Mouse (Mus musculus) stomach, embryonic 16.5 days (tissue): ENCODE measurements at regions not wholly inside any gene's neighbourhood (a gene's known extent, or its start where the extent isn't known, plus 50 kb on each side); places are given as distances from the start of the nearest gene placed in this dataset.

ENCODE experiments used
- ATAC-seq: fragments of 200-750 bp; cut with Nextera tagmentation; 2 replicates; pipeline ENCODE4 v1.8.0; 2017; ENCODE audit warnings: moderate number of reproducible peaks, moderate TSS enrichment; ENCODE audit not compliant: insufficient read depth, low FRiP score
- H3K27ac ChIP-seq: fragments of 300-500 bp; sonication (generic); 2 replicates; pipeline ENCODE4 v1.5.1; 2014; ENCODE audit warnings: low read length
- H3K27me3 ChIP-seq: fragments of 300-500 bp; sonication (generic); 2 replicates; pipeline ENCODE4 v1.6.1; 2014; ENCODE audit warnings: low read length, control low read depth, mixed read lengths; ENCODE audit not compliant: control insufficient read depth, insufficient read depth
- H3K36me3 ChIP-seq: fragments of 300-500 bp; sonication (generic); 2 replicates; pipeline ENCODE4 v1.6.1; 2014; ENCODE audit warnings: low read length; ENCODE audit not compliant: control insufficient read depth, insufficient read depth
- H3K4me1 ChIP-seq: fragments of 300-500 bp; sonication (generic); 2 replicates; pipeline ENCODE4 v1.6.1; 2014; ENCODE audit warnings: low read length, control low read depth, mixed read lengths; ENCODE audit not compliant: control insufficient read depth, insufficient read depth
- H3K4me2 ChIP-seq: fragments of 300-500 bp; sonication (generic); 2 replicates; pipeline ENCODE4 v1.6.1; 2014; ENCODE audit warnings: low read depth, low read length, mixed read lengths
- H3K4me3 ChIP-seq: fragments of 300-500 bp; sonication (generic); replicated peaks from 2 replicates; pipeline ENCODE4 v1.5.1; 2014; ENCODE audit warnings: mild to moderate bottlenecking, low read length
- H3K9ac ChIP-seq: fragments of 300-500 bp; sonication (generic); 2 replicates; pipeline ENCODE4 v1.6.1; 2014; ENCODE audit warnings: low read length
- H3K9me3 ChIP-seq: fragments of 300-500 bp; sonication (generic); replicated peaks from 2 replicates; pipeline ENCODE4 v1.6.1; 2016; ENCODE audit warnings: low read length, control low read depth; ENCODE audit not compliant: control insufficient read depth
- WGBS: fragments of 180-500 bp; shearing (Covaris S2); extraction: QIAGEN DNeasy Blood & Tissue Kit; methylation state at CpG from one replicate; pipeline ENCODE4 v1.1.7; 2014; 5-methylcytosine and 5-hydroxymethylcytosine counted together

DNA sequence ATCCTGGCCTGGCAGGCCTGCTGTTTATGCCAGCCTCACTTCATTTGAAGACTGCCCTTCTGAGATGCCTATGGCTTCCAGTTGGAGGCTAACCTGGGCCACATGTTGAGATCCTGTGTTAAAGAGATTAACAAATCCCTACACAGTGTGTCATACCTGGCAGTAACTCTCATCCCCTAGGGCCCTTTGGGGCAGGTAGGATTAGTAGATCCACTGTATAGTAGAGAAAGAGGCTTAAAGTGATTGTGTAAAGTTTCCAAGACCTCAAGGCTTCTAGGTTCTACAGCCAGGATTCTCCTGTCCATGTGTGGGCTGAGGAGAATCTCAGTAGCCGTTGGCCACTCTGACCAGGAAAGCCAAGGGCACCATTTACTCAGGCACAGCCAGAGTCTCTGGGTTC is 231.4 kb downstream of the Foxo1 start:
- H3K4me1 ChIP-seq: 0 out of 2 replicates have a peak, but pooled peaks cover 7% of the 10 kb centered on the region
- no peaks in the 10 kb centered on the region for H3K36me3 ChIP-seq
- H3K4me2 ChIP-seq: no peak overlapping the region
- ATAC-seq: no peak
- no peak overlapping the region for H3K4me3 ChIP-seq
- H3K9ac ChIP-seq: no peak overlapping the region
- H3K27me3 ChIP-seq: no peaks in the 10 kb centered on the region
- no peaks in the 10 kb centered on the region for H3K9me3 ChIP-seq
- 90% methylated on average over 1 of the region's 1 CpGs for WGBS
- H3K27ac ChIP-seq: no peak overlapping the region

DNA sequence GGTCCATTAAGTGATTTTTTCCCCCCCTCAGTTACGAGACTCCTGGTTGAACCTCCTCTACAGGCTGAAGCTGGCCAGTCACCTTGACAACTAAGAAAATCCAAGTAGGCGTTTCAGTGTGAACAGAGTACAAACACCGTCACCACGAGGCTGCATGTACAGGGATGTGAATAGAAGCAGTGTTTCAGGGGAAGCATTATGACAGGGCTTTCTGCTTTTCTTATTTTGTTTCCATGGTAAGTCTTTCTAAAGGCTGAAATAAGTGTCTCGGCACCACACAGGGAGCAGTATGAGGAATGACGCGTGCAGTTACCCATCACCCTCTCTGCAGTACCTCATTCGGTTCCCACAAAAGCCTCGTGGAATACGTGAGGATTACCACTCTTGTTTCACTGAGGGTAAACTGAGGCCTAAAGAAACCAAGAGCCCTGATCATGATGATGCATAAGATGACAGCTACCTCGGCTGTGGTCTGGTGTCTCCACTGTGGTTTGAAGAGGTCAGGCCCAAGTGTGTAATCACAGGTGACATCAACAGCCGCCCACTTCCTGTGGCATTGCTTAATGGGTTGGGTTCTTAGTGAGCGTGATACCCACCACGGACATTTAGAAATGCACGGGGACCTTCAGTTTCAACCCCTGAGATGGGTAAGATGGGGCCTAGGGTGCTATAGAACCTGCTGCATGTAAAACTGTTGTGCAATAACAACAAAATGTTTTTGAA is 230.5 kb downstream of the Foxo1 start:
- H3K4me1 ChIP-seq: 0 out of 2 replicates have a peak, but pooled peaks cover 7% of the 10 kb centered on the region
- H3K27ac ChIP-seq: no peak overlapping the region
- no peak overlapping the region for H3K4me3 ChIP-seq
- H3K4me2 ChIP-seq: no peak overlapping the region
- H3K9ac ChIP-seq: no peak overlapping the region
- H3K36me3 ChIP-seq: no peaks in the 10 kb centered on the region
- WGBS: 84% methylated on average over 15 of the region's 15 CpGs
- no peak for ATAC-seq
- no peaks in the 10 kb centered on the region for H3K27me3 ChIP-seq
- H3K9me3 ChIP-seq: no peaks in the 10 kb centered on the region

DNA sequence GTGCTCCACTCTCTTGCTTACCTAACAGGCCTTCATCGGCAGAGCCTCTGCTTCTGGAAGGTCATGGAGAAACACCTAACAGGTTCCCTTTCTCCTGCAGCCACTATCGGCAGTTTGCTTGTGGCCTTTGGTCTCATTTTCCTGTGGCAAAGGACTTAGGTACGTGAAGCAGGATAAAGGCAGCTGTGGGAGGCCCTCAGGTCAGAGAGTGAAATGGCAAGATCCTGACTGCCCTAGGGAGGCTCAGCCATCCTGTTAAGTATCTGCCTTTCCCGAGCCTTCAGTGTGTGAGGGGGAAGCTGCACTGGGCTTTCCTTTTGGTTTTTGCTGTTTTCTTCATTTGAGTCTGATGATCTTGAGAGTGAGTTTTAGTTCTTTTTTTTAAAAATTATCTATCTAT is 228.8 kb downstream of the Foxo1 start:
- H3K9me3 ChIP-seq: no peaks in the 10 kb centered on the region
- ATAC-seq: no peak
- no peaks in the 10 kb centered on the region for H3K36me3 ChIP-seq
- WGBS: 76% methylated on average over 4 of the region's 4 CpGs
- H3K9ac ChIP-seq: no peak overlapping the region
- no peaks in the 10 kb centered on the region for H3K4me1 ChIP-seq
- no peak overlapping the region for H3K4me3 ChIP-seq
- H3K27ac ChIP-seq: no peak overlapping the region
- no peak overlapping the region for H3K4me2 ChIP-seq
- no peaks in the 10 kb centered on the region for H3K27me3 ChIP-seq

DNA sequence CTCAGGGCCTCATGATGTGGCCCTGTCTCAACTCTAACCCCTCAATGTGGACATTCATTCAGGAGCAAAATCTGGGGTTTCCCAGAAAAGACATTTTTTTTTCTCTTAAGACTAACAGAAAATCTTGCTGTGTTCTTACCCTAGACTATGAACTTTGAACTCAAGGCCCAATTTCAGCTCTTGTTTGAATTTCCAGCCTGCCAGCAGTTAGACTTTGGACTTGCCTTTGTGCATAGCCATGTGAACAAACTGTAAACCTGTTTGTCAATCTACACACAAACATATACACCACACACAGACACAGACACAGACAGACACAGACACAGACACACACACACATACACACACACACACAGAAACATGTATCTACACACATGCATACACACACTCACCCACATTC is 227.3 kb downstream of the Foxo1 start:
- H3K36me3 ChIP-seq: no peaks in the 10 kb centered on the region
- no peaks in the 10 kb centered on the region for H3K4me1 ChIP-seq
- H3K27ac ChIP-seq: no peak overlapping the region
- H3K27me3 ChIP-seq: no peaks in the 10 kb centered on the region
- no peak overlapping the region for H3K4me3 ChIP-seq
- ATAC-seq: no peak
- H3K9me3 ChIP-seq: no peaks in the 10 kb centered on the region
- no peak overlapping the region for H3K9ac ChIP-seq
- no peak overlapping the region for H3K4me2 ChIP-seq

DNA sequence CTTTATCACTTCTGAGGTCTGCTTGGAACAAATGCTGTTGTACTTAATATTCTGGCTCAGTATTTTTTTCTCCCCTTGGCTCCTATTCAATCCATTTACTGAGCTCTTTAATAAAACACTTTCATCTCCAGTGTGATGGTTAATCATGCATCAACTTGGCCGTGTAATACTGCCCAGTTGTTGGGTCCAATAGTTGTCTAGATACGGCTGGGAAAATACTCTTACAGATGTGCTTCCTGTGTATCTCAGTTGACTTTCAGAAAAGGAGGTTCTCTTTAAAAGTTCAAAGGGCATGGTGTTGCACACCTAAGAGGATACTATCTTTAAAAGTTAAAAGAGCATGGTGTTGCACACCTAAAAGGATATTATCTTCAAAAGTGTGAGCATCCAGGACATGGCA is 226.8 kb downstream of the Foxo1 start:
- Histone ChIP-seq H3K9me3 (no peaks in the 10 kb centered on the region), H3K27me3 (no peaks in the 10 kb centered on the region), H3K4me3 (no peak overlapping the region), H3K27ac (no peak overlapping the region), H3K36me3 (no peaks in the 10 kb centered on the region), H3K9ac (no peak overlapping the region), H3K4me2 (no peak overlapping the region), H3K4me1 (no peaks in the 10 kb centered on the region)
- WGBS: 66% methylated on average over 2 of the region's 2 CpGs
- no peak for ATAC-seq

DNA sequence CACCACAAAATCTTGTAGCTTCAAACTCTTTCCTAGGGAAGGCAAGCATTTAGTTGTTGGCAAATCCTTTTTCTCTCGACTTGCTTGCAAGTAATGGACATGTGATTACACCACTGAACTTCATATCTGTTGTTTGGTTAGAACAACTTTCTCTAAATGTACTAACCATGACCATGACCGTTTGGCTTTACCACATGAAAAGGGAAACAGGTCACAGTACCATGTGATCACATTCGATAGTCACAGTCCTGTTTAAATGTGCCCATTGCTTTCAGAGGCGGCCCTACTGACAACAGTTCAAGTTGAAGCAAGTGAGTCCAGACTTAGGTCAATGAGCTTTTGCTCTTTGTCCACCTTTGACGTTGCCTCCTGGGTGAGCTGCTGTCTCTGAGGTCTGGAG is 211.1 kb downstream of the Foxo1 start:
- 83% methylated on average over 5 of the region's 5 CpGs for WGBS
- ATAC-seq: no peak
- H3K9me3 ChIP-seq: no peaks in the 10 kb centered on the region

DNA sequence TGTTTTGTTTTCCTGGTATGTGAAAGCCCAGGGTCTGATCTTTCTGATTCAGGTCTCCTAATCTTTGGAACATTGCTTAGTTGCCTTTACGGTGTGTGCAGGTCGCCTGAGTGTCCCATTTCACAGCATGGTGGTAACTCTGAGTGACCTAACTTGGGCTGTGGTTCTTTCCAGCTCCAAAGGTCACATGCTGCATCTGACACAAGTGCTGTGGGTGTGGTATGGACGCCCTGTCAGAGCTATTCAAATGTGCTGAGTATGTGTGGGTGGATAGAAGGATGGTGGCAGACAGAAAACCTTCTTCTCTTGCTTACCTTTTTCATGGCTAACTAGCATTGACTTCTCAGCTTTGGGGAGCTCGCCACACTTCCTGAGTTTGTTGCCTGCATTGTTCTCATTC is 201.8 kb downstream of the Foxo1 start:
- Histone ChIP-seq H3K9ac (no peak overlapping the region), H3K27ac (no peak overlapping the region), H3K36me3 (no peaks in the 10 kb centered on the region), H3K9me3 (peaks cover 15% of the 10 kb centered on the region), H3K4me1 (no peaks in the 10 kb centered on the region), H3K4me3 (no peak overlapping the region), H3K27me3 (no peaks in the 10 kb centered on the region), H3K4me2 (no peak overlapping the region)
- WGBS: 76% methylated on average over 4 of the region's 4 CpGs
- no peak for ATAC-seq

More for the DNA sequence above, 211.1 kb downstream of the Foxo1 start:
- no peaks in the 10 kb centered on the region for H3K36me3 ChIP-seq
- no peak overlapping the region for H3K4me2 ChIP-seq
- no peak overlapping the region for H3K27ac ChIP-seq
- no peaks in the 10 kb centered on the region for H3K4me1 ChIP-seq
- no peaks in the 10 kb centered on the region for H3K27me3 ChIP-seq
- H3K4me3 ChIP-seq: no peak overlapping the region
- H3K9ac ChIP-seq: no peak overlapping the region

DNA sequence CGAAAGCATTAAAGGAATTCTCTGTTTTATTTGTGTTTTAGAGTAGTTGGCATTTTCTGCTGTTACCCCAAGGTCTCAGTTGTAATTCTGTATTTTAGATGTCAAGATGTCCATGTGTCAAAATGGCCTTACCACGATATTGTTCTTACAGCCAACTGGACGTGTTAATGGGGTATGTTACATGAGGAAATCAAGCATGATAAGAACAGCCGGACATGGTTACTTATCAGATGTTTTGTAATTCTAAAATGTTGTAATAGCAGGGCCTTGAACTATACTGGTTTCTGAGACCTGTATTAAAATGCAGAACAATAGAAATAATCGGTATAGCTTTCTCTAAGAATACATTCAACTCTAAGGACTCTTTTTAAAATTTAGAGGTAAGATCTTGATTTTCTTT is 201.3 kb downstream of the Foxo1 start:
- ATAC-seq: no peak
- 87% methylated on average over 5 of the region's 5 CpGs for WGBS
- no peak overlapping the region for H3K4me2 ChIP-seq
- peaks cover 15% of the 10 kb centered on the region for H3K9me3 ChIP-seq
- no peak overlapping the region for H3K27ac ChIP-seq
- H3K36me3 ChIP-seq: no peaks in the 10 kb centered on the region
- no peaks in the 10 kb centered on the region for H3K4me1 ChIP-seq
- H3K27me3 ChIP-seq: no peaks in the 10 kb centered on the region
- no peak overlapping the region for H3K4me3 ChIP-seq
- no peak overlapping the region for H3K9ac ChIP-seq

DNA sequence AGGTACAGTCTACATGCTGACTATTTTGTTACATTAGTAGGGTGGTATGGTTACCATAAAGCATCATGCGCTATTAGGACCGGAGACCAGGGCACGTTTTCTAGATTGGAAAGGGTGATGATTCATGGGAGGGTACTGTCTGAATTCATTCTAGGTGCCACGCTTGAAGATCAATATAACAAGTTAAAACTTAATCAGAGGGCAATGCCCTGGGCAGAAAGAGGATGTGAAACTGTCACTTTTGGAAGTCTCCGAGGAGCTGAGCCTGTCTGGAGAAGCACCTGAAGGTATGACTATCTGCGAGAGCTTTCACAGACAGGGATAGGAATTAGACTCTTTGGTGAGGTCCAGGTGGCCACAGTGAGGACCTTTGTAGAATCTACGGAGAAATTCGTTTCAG is 200.2 kb downstream of the Foxo1 start:
- H3K9ac ChIP-seq: no peak overlapping the region
- H3K4me2 ChIP-seq: no peak overlapping the region
- ATAC-seq: no peak
- no peaks in the 10 kb centered on the region for H3K4me1 ChIP-seq
- 90% methylated on average over 8 of the region's 8 CpGs for WGBS
- H3K27me3 ChIP-seq: no peaks in the 10 kb centered on the region
- no peak overlapping the region for H3K27ac ChIP-seq
- H3K4me3 ChIP-seq: no peak overlapping the region
- H3K9me3 ChIP-seq: peaks cover 15% of the 10 kb centered on the region
- no peaks in the 10 kb centered on the region for H3K36me3 ChIP-seq
